Mouse (Mus musculus): Measurements from ENCODE around the gene Rnf150. TPM values are rescaled to one million over a fixed set of nuclear protein-coding genes. Genes with fewer than 3 reads are reported as not detected.

Gene Rnf150
- polyA plus RNA-seq, 1 experiment: 1.5 TPM

DNA sequence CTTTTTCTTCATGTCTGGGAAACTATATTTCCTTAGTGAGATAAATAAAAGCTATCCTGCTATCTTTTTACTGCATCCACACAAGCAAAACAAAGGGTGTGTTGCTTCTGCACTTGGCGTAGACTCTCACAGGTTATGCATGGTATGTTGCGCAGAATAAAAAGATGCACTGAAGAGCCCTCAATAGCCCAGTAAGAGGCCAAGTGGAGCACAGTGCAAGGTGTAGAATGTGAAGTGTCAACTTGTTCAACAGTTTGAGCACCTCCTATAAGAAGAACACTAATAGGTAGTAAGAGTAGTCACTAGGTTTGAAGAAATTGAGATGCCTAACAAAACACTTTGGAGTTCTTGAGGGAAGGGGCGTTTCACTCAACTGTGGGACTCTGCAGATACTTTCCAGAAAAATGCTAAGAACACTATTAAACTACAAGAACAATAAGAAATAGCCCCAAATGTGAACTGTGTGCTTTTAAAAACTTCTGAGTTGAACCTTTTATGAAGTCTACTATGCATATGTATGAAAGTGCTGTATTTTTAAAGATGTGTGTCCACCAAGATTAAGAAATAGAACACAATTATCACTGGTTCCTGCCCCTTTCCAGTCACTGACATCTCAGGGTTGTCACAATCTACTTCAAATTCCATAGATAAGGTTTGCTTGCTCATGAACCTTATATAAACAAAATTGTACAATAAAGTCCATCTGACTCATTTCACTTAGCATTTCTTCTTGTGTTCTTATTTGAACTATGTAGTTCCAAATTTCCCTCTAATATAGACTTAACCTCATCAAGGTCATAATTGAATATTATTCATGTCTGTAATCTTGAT is 34.7 kb downstream of the Rnf150 start:
- Histone ChIP-seq H3K4me1 (replicated peaks; ENCODE audit: control insufficient read depth, insufficient read depth, low read length) (no peaks in the 10 kb centered on the region), H3K27ac (ENCODE audit: control insufficient read depth, insufficient read depth, low read length) (no peak overlapping the region), H3K4me3 (ENCODE audit: control insufficient read depth, insufficient read depth, low read length) (no peak overlapping the region), H3K36me3 (ENCODE audit: control insufficient read depth, insufficient read depth, low read length) (no peaks in the 10 kb centered on the region), H3K27me3 (ENCODE audit: control insufficient read depth, insufficient read depth, low read length) (no peaks in the 10 kb centered on the region)
- no peak for TF ChIP-seq CTCF (IDR thresholded peaks at IDR 0.05; ENCODE audit: borderline replicate concordance, control insufficient read depth, extremely low read depth, insufficient read depth, low read length, poor library complexity)
- TF ChIP-seq POLR2A (IDR thresholded peaks at IDR 0.05; ENCODE audit: control insufficient read depth, extremely low read depth, insufficient read depth, low read length, poor library complexity): no peak
- no peak for DNase-seq
- 91% methylated on average over 3 of the region's 3 CpGs for WGBS

DNA sequence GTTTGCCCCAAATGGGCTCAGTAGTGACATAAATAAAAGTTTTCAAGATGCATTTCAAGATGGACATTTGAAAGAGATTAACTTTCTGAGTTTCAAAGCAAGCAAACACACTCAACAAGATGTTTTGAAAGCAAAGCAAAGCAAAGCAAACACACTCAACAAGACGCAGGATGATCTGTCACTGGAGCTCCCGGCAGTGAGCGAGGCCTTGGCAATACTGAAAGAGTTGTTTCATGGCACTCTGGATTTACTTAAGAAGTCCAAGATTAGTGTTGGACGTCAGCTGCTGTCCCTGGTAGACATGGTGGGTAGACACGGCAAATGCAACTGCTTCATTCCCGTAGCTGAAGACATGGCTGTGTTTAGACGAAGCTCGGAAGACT is 35.3 kb downstream of the Rnf150 start:
- Histone ChIP-seq H3K4me1 (replicated peaks; ENCODE audit: control insufficient read depth, insufficient read depth, low read length) (no peaks in the 10 kb centered on the region), H3K36me3 (ENCODE audit: control insufficient read depth, insufficient read depth, low read length) (no peaks in the 10 kb centered on the region), H3K27me3 (ENCODE audit: control insufficient read depth, insufficient read depth, low read length) (no peaks in the 10 kb centered on the region), H3K27ac (ENCODE audit: control insufficient read depth, insufficient read depth, low read length) (no peak overlapping the region), H3K4me3 (ENCODE audit: control insufficient read depth, insufficient read depth, low read length) (no peak overlapping the region)
- TF ChIP-seq POLR2A (IDR thresholded peaks at IDR 0.05; ENCODE audit: control insufficient read depth, extremely low read depth, insufficient read depth, low read length, poor library complexity) (no peak), CTCF (IDR thresholded peaks at IDR 0.05; ENCODE audit: borderline replicate concordance, control insufficient read depth, extremely low read depth, insufficient read depth, low read length, poor library complexity) (no peak)
- DNase-seq: no peak
- WGBS: 95% methylated on average over 8 of the region's 8 CpGs

DNA sequence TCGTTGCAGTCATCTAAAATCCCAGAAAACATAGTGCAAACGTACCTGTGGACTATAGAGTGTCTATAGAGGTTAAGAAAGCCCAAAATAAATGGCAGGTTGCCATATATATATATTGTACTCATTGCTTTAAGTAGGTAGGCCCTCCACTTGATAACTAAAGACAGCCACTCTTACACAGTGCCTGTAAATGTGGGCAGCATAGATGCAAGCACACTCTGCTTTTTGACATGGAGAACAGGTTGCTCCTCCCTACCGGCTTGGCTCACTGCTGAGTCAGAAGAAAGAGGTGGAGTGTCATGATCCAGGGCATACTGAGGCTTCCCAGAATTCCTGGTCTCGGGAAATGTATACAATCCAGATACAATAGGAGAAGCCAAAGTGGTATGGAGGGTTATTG is 37.8 kb downstream of the Rnf150 start:
- 90% methylated on average over 4 of the region's 4 CpGs for WGBS

DNA sequence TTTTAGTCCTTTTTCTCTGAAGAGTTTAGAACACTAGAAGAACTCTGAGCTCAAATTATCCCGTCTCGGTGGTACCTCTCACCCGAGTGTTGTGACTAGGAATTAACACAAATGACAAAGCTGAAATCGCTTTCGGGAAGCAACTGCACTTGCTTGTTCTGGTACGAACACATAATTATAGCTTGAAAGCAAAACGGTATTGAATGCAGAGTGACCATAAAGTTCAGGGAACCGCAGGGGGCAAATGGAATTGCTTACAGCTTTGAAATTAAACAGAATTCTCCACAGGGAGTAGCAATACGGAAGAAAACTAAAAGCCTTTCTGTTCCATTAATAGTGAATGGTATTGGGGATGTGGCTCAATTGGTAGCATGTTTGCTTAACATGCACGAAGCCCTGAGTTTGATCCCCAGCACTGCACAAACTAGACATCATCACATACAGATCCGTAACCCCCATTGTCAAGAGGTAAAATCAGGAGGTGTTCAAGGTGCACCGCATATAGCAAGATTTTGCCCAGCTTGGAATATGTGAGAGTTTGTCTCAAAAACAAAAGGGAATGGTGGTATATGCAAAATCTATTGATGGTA is 38.5 kb downstream of the Rnf150 start:
- Histone ChIP-seq H3K36me3 (ENCODE audit: control insufficient read depth, insufficient read depth, low read length) (no peaks in the 10 kb centered on the region), H3K4me1 (replicated peaks; ENCODE audit: control insufficient read depth, insufficient read depth, low read length) (no peaks in the 10 kb centered on the region), H3K4me3 (ENCODE audit: control insufficient read depth, insufficient read depth, low read length) (no peak overlapping the region), H3K27ac (ENCODE audit: control insufficient read depth, insufficient read depth, low read length) (no peak overlapping the region), H3K27me3 (ENCODE audit: control insufficient read depth, insufficient read depth, low read length) (no peaks in the 10 kb centered on the region)
- no peak for TF ChIP-seq CTCF (IDR thresholded peaks at IDR 0.05; ENCODE audit: borderline replicate concordance, control insufficient read depth, extremely low read depth, insufficient read depth, low read length, poor library complexity)
- TF ChIP-seq POLR2A (IDR thresholded peaks at IDR 0.05; ENCODE audit: control insufficient read depth, extremely low read depth, insufficient read depth, low read length, poor library complexity): no peak
- no peak for DNase-seq
- WGBS: 97% methylated on average over 12 of the region's 12 CpGs

More for the DNA sequence above, 37.8 kb downstream of the Rnf150 start:
- no peaks in the 10 kb centered on the region for H3K4me1 ChIP-seq (replicated peaks; ENCODE audit: control insufficient read depth, insufficient read depth, low read length)
- H3K36me3 ChIP-seq (ENCODE audit: control insufficient read depth, insufficient read depth, low read length): no peaks in the 10 kb centered on the region
- H3K4me3 ChIP-seq (ENCODE audit: control insufficient read depth, insufficient read depth, low read length): no peak overlapping the region
- H3K27me3 ChIP-seq (ENCODE audit: control insufficient read depth, insufficient read depth, low read length): no peaks in the 10 kb centered on the region
- no peak for DNase-seq
- H3K27ac ChIP-seq (ENCODE audit: control insufficient read depth, insufficient read depth, low read length): no peak overlapping the region
- TF ChIP-seq CTCF (IDR thresholded peaks at IDR 0.05; ENCODE audit: borderline replicate concordance, control insufficient read depth, extremely low read depth, insufficient read depth, low read length, poor library complexity) (no peak), POLR2A (IDR thresholded peaks at IDR 0.05; ENCODE audit: control insufficient read depth, extremely low read depth, insufficient read depth, low read length, poor library complexity) (no peak)

DNA sequence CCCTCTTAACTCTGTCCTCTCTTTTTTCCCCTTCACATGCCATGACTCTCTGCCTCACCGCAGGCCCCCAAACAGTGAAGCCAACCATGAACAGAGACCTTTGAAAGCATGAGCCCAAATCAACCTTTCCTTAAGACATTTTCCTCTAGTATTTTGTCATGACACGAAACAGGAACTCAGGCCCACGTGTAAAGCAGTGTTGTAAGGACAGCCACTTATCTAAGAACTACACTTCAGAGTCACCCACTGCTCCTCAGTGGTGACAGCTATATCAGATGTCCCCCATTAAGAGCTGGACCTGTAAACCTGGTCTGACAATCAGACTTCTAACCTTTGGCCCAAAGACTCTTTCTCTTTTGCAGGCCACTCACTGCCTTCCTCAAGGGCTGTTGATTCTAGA is 40.3 kb downstream of the Rnf150 start:
- Histone ChIP-seq H3K4me1 (replicated peaks; ENCODE audit: control insufficient read depth, insufficient read depth, low read length) (no peaks in the 10 kb centered on the region), H3K36me3 (ENCODE audit: control insufficient read depth, insufficient read depth, low read length) (no peaks in the 10 kb centered on the region), H3K27ac (ENCODE audit: control insufficient read depth, insufficient read depth, low read length) (no peak overlapping the region), H3K4me3 (ENCODE audit: control insufficient read depth, insufficient read depth, low read length) (no peak overlapping the region), H3K27me3 (ENCODE audit: control insufficient read depth, insufficient read depth, low read length) (no peaks in the 10 kb centered on the region)
- TF ChIP-seq POLR2A (IDR thresholded peaks at IDR 0.05; ENCODE audit: control insufficient read depth, extremely low read depth, insufficient read depth, low read length, poor library complexity): no peak
- TF ChIP-seq CTCF (IDR thresholded peaks at IDR 0.05; ENCODE audit: borderline replicate concordance, control insufficient read depth, extremely low read depth, insufficient read depth, low read length, poor library complexity): no peak
- 74% methylated on average over 3 of the region's 3 CpGs for WGBS
- DNase-seq: no peak

DNA sequence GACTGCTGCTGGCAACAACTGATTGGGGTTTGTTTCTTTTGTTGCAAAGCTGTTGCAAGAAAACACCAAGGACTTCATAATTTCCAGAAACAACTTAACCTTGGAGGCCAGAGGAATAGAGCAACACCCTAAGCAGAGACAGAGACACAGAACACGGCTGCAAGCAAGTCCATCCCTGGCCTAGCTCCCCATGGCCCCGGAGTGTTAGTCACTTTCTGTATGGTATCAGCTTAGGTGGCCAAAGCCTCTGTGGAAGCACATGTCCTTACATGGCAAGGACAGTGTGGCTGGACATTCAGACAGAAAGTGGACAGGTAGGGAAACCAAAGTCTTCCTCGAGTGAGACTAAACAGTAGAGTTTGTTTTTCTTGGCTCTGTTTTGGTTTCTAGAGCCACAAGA is 44.1 kb downstream of the Rnf150 start:
- Histone ChIP-seq H3K4me1 (replicated peaks; ENCODE audit: control insufficient read depth, insufficient read depth, low read length) (no peaks in the 10 kb centered on the region), H3K4me3 (ENCODE audit: control insufficient read depth, insufficient read depth, low read length) (no peak overlapping the region), H3K36me3 (ENCODE audit: control insufficient read depth, insufficient read depth, low read length) (no peaks in the 10 kb centered on the region), H3K27me3 (ENCODE audit: control insufficient read depth, insufficient read depth, low read length) (no peaks in the 10 kb centered on the region), H3K27ac (ENCODE audit: control insufficient read depth, insufficient read depth, low read length) (no peak overlapping the region)
- 76% methylated on average over 3 of the region's 3 CpGs for WGBS
- TF ChIP-seq POLR2A (IDR thresholded peaks at IDR 0.05; ENCODE audit: control insufficient read depth, extremely low read depth, insufficient read depth, low read length, poor library complexity): no peak
- TF ChIP-seq CTCF (IDR thresholded peaks at IDR 0.05; ENCODE audit: borderline replicate concordance, control insufficient read depth, extremely low read depth, insufficient read depth, low read length, poor library complexity): no peak
- DNase-seq: no peak
